Mouse (Mus musculus) heart, postnatal 0 days (tissue): ENCODE measurements at regions not wholly inside any gene's neighbourhood (a gene's known extent, or its start where the extent isn't known, plus 50 kb on each side); places are given as distances from the start of the nearest gene placed in this dataset.

Experiments used
- CTCF ChIP-seq: IDR thresholded peaks from 2 replicates; pipeline ENCODE4 v1.5.1; 2016; ENCODE audit warnings: antibody characterized with exemption, control low read depth, low read depth
- EP300 ChIP-seq: IDR thresholded peaks from 2 replicates; pipeline ENCODE4 v1.6.1; 2016; ENCODE audit warnings: antibody characterized with exemption, low read depth

- TF ChIP-seq EP300 (no peak), CTCF (no peak)
Observed at GRCm38 (mm10) chr5:132923365-132923764, 380.2 kb upstream of the Auts2 start.
